Mouse (Mus musculus): ENCODE data around the gene Clybl.
A peak's percentile ranks its signal among the peaks of the same experiment; 100 is the strongest.

Gene Clybl

DNA sequence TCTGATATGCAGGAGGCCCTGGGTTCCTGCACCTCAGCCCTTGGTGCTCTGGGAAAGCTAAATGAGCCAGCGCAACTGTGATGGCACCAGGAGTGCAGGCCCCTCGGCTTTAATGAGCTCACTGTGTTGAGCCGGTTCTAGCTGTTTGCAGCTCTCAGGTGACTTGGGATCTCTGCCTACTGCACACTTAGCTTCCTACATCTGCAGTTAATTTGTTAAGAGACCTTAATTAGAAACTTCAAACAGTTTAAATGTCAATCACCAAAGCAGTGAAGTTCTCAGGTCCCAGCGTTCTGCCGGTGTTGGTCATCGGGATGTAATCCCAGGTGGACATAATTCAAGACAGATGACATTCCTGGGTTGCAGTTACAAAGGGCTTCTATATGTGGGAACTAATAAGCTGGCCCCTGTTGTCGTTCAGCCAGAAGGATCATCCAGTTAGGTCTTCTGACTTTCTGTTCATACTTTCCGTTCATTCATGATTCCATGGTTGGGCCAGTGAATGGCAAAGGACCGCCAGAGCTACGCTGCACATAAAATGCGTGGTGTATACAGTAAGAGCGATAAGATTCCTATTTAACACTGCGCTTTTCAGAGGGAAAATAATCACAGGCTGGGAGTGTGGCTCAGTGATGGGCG, 18.9 kb downstream of the Clybl start:
- no peak for DNase-seq

- no peak for DNase-seq
Measured at GRCm38 (mm10) chr14:122209177-122209576, 27.7 kb downstream of the Clybl start.

DNA sequence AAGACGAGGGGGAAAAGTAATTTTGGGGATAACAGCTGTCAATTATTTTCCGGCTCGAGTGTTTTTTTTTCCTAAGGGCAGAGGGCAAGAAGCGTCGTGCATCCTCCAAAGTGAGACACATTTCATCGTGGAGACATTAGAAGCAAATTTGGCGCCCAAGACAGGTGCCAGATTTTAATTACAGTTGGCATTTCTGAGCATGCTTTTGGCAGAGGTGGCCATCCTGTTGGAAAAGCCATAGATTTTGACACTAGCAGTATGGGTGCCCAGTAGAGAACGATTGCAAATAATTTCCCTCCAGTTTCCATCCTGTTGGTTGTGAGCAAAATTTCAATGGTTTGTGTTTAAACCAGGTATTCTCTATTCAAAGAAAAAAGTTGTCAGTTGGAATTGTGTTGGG, 32.1 kb downstream of the Clybl start:
- peak; percentile 85 for DNase-seq

DNA sequence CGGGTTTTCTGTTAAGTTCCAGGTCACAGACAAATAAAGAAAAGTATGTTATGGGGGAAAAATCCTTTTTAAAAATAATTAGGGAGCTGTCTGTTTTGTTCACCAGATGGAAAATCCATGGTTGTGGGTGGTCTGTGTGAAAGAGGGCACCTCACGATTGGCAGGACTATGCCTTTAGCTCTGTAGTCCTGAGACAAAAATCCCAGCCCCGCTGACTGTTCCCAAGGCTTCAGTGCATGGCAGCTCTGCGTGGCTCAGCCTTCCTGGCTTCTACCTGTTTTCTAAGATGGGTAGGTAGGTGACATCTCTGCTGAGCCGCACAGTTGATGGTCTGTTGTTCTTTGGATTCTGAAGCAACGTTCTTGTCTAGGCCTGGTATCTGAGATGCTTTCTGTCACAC, 32.6 kb downstream of the Clybl start:
- no peak for DNase-seq

DNA sequence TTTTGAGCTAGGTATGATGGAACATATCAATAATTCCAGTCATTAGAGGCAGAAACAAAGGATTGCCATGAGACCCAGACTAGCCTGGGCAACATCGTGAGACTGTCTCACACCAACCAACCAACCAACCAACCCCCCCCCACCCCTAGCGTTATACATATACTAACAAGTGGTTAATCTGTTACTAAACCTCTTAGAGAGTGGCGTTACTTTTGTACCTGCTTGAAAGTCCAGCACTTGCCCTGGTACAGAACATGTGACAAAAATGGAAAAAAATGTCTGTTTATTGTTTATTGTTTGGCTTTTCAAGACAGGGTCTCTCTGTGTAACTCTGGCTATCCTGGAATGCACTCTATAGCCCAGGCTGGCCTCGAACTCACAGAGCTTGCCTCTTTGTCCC, 35.7 kb downstream of the Clybl start:
- DNase-seq = no peak

GRCm38 (mm10) chr14:122222934-122223374, 41.5 kb downstream of the Clybl start:
- no peak for DNase-seq

GRCm38 (mm10) chr14:122223461-122224102, 42.1 kb downstream of the Clybl start:
- peak; percentile 92 for DNase-seq

DNA sequence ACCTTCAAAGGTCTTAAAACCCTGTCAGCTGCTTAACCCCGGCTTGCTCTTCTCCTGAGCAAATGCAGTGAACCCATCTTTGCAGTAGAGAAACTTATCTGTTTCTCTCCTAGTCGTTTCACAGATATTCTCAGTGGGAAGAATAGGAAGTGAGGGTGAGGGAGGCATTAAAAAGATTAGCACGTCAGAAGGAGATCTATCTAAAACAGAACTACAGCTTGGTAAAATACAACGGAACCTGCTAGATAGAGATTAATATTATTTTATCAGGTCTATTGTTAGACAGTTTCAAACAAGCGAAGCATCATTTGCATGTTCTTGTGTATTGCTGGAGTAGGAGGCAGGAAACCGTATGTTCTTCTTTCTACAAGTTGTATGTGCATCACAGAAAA, 42.6 kb downstream of the Clybl start:
- DNase-seq = no peak

DNA sequence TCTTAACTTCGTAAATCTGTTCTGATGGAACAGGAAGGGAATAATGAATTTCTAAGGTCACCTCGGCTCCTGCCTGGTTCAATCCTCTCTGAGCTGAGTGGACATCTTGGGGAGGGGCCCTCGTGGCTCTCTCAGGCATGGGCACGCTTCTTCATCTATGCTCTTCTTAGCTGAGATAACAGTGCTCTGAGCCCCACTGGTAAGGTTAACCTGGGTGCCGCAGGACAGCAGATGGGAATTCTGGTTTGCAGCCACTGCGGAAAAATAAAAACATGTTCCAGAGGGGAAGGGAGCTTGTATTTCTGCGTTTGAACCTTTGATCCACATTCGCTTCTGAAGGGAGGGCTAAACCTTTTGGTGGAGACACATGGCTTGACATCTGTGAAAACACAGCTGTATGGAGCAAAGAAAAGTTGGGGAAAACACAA, 43.0 kb downstream of the Clybl start:
- DNase-seq = peak; percentile 79

DNA sequence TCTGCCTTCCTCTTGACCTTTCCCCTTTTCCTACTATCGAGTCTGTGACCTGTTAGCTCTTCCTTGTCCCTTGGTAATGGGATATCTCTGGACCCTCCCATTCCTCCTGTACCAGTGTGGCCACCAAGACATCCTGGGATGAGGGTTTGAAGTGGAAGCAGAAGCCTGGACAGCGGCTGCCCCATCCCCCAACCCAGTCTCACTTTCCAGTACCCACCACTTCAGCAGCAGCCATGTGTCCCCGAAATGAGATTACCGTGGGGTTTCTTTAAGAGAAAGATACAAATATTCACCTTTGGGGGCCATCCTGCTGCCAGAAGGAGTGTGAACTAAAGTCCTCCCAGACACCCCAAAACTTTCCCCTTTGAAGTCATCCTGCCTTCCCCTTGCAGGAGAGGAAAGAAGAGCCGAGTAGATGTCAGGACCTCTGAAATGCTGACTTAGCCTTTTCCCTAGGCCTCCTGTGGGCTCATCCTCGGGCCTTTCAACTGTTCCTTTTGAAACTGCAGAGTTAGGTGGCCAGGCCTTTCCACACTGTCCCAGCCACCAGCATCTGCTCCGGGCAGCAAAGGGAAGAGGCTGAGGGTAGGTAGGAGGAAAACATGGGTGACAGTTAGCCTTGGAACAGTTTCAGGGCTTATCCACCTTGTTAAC, 44.1 kb downstream of the Clybl start:
- DNase-seq = peak; percentile 55

DNA sequence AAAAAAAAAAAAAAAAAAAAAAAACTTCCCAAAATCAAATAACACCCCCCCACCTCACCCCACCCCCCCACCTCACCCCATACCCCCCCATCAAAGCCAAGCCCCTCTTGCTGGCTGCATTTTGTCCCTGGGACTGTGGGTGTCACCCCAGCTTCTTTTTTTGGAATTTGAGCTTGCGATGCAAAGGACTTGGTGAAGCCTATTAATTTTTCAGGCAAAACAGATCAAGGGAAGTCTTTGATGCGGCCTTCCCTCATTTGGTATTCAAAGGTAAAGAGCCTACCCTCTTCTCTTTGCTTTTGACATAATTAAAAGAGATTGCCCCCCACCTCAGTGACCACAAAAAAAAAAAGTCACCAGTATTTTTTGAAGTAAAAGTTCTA, 44.6 kb downstream of the Clybl start:
- peak; percentile 66 for DNase-seq

GRCm38 (mm10) chr14:122226666-122227453, 45.4 kb downstream of the Clybl start:
- DNase-seq = peak; percentile 41

GRCm38 (mm10) chr14:122227454-122227951, 46.0 kb downstream of the Clybl start:
- peak; percentile 61 for DNase-seq

GRCm38 (mm10) chr14:122228816-122229551, 47.5 kb downstream of the Clybl start:
- peak; percentile 78 for DNase-seq

- DNase-seq = peak; percentile 29
Measured at GRCm38 (mm10) chr14:122229988-122230387, 48.5 kb downstream of the Clybl start.

GRCm38 (mm10) chr14:122230621-122231025, 49.1 kb downstream of the Clybl start:
- peak; percentile 93 for DNase-seq

DNA sequence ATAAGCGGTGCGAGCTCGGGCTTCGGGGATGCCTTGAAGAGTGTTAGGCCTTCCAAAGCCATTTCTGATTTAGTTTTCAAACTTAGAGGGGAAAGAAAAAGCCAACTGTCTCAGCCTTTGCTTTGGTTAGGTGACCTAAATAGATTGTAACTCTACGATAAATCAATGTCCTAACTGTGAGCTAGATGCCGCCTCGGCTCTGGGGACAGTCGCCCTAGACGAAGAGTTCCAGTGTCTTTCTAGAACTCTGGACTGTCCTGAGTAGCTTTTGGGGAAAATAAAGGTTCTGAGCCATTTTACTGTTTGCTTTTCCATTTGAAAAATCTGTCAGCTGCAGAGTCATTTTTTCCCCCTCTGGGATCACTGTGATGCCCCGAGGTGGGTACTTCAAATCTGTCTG, 49.6 kb downstream of the Clybl start:
- DNase-seq = no peak

GRCm38 (mm10) chr14:122233212-122233714, 51.8 kb downstream of the Clybl start:
- peak; percentile 86 for DNase-seq

- DNase-seq = no peak
Measured at GRCm38 (mm10) chr14:122243874-122244273, 62.4 kb downstream of the Clybl start.

DNA sequence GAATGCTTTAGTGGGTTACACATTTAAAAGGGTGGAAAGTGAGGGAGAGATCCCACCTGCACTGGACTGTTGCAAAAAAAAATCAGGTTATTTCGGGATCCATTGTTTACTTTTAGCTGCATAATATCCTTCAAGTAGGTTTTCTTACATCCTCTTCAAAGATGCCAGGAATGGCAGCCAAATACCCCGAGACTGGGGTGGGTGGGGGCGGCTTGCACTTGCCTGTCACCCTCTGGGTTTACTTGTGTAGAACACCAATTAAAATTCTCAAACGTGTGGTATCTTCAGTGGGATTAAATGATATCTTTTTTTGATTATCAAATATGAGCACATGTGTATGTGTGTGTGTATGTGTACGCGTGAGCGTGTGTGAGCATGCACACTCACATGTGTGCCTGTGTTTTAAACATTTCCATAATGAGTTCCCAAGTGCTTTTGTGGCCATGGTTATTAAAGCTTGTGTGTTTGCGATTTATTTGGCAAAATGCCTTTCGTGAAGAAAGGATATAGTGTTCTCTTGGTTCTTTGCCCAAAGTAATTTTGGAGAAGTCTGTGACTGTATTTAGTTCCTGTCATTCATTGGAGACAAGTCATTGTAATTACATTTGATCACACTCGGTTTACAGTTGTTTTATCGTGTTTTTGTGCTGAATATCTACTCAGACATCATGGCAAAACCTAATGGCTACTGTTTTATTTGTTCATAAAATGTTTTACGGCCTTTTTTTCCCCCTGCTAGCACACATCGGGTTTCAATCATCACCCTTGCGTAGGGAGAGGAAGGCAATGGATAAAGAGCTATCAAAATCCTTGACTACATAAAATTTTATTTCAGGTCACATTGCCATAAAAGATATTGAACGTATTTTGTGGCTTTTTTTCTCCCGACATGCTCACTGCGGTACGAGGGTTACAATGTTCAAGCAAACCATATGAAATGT, 65.7 kb downstream of the Clybl start:
- DNase-seq = no peak

- DNase-seq = no peak
Measured at GRCm38 (mm10) chr14:122249123-122249522, 67.6 kb downstream of the Clybl start.

Data from cerebellum, adult 9-11 months (tissue).